In genomic region chr3:98383024-98383790, GRCm38 (mm10) we compare ENCODE assay signal across 8 mouse cellular contexts. TPM values are rescaled to one million over a fixed set of nuclear protein-coding genes. Genes with fewer than 3 reads are reported as not detected.
DNase-seq lines count a peak whose midpoint lies in the region; ATAC-seq and TF ChIP-seq lines count a peak whose summit lies in the region.

No protein-coding gene starts in this region.

- H3K27ac ChIP-seq in kidney, embryonic 16.5 days (ENCODE audit: low read length), result peak overlapping the region; percentile 93
- H3K27ac ChIP-seq in bone marrow macrophage, adult 2 months (ENCODE audit: insufficient read depth, low read depth, low read length), result no peak overlapping the region
- H3K27ac ChIP-seq in forebrain, embryonic 13.5 days, result peak overlapping the region; percentile 91
- no peak overlapping the region for H3K27ac ChIP-seq in liver, embryonic 13.5 days

- H3K9me3 ChIP-seq in kidney, embryonic 16.5 days (ENCODE audit: low read length), result no peaks in the 10 kb centered on the region
- no peaks in the 10 kb centered on the region for H3K9me3 ChIP-seq in forebrain, embryonic 13.5 days (replicated peaks)
- H3K9me3 ChIP-seq in liver, embryonic 13.5 days (replicated peaks), result no peaks in the 10 kb centered on the region

- H3K27me3 ChIP-seq in kidney, embryonic 16.5 days (ENCODE audit: insufficient read depth, low read length), result no peaks in the 10 kb centered on the region
- H3K27me3 ChIP-seq in forebrain, embryonic 13.5 days, result no peaks in the 10 kb centered on the region
- H3K27me3 ChIP-seq in liver, embryonic 13.5 days, result peaks cover 40% of the 10 kb centered on the region

- peaks cover 51% of the 10 kb centered on the region for H3K4me1 ChIP-seq in kidney, embryonic 16.5 days (ENCODE audit: insufficient read depth, low read length)
- H3K4me1 ChIP-seq in bone marrow macrophage, adult 2 months (ENCODE audit: control insufficient read depth, insufficient read depth, low read length), result no peaks in the 10 kb centered on the region; the same call in 1 of the 2 replicates
- H3K4me1 ChIP-seq in forebrain, embryonic 13.5 days, result peaks cover 24% of the 10 kb centered on the region
- peaks cover 5% of the 10 kb centered on the region for H3K4me1 ChIP-seq in liver, embryonic 13.5 days (replicated peaks)

- peak overlapping the region; percentile 93 for H3K9ac ChIP-seq in kidney, embryonic 16.5 days (replicated peaks; ENCODE audit: low read length)
- H3K9ac ChIP-seq in forebrain, embryonic 13.5 days, result peak overlapping the region; percentile 93
- H3K9ac ChIP-seq in liver, embryonic 13.5 days, result peak overlapping the region; percentile 62

- no peak for DNase-seq in kidney, adult 8-10 months
- DNase-seq in liver, embryonic 13.5 days, result no peak
- DNase-seq in ovary, postnatal 14 days (ENCODE audit: low spot score), result no peak
- no peak for DNase-seq in natural killer cell, adult 2 months (ENCODE audit: low spot score in 2 of 2)
- DNase-seq in left cerebral cortex, adult 18-20 months (ENCODE audit: low spot score in 2 of 2), result no peak

- H3K4me3 ChIP-seq in kidney, embryonic 16.5 days (ENCODE audit: low read length), result peak overlapping the region; percentile 93
- peak overlapping the region; percentile 60 for H3K4me3 ChIP-seq in bone marrow macrophage, adult 2 months (ENCODE audit: insufficient read depth, low read length)
- H3K4me3 ChIP-seq in forebrain, embryonic 13.5 days, result peak overlapping the region; percentile 79
- H3K4me3 ChIP-seq in liver, embryonic 13.5 days (replicated peaks), result peak overlapping the region; percentile 61

- peak overlapping the region; percentile 68 for H3K4me2 ChIP-seq in kidney, embryonic 16.5 days (replicated peaks; ENCODE audit: low read depth, low read length)
- peak overlapping the region; percentile 92 for H3K4me2 ChIP-seq in forebrain, embryonic 13.5 days
- H3K4me2 ChIP-seq in liver, embryonic 13.5 days, result peak overlapping the region; percentile 56

- no peaks in the 10 kb centered on the region for H3K36me3 ChIP-seq in kidney, embryonic 16.5 days (ENCODE audit: insufficient read depth, low read length)
- no peaks in the 10 kb centered on the region for H3K36me3 ChIP-seq in forebrain, embryonic 13.5 days (ENCODE audit: poor library complexity, severe bottlenecking)
- H3K36me3 ChIP-seq in liver, embryonic 13.5 days, result no peaks in the 10 kb centered on the region

- TF ChIP-seq CTCF in bone marrow macrophage, adult 2 months (IDR thresholded peaks at IDR 0.05; ENCODE audit: low read depth, low read length), result no peak

- 6% methylated on average over 21 of the region's 21 CpGs for WGBS in kidney, embryonic 16.5 days
- 10% methylated on average over 21 of the region's 21 CpGs for whole genome bisulfite sequencing in forebrain, embryonic 13.5 days
- 9% methylated on average over 21 of the region's 21 CpGs for WGBS in liver, embryonic 13.5 days (ENCODE audit: insufficient replicate concordance)

- no peak for TF ChIP-seq POLR2A in bone marrow macrophage, adult 2 months (IDR thresholded peaks at IDR 0.05; ENCODE audit: borderline replicate concordance, low read depth, low read length)

- peak; percentile 19 for ATAC-seq in kidney, embryonic 16.5 days (ENCODE audit: low FRiP score, low TSS enrichment)
- ATAC-seq in forebrain, embryonic 13.5 days, result peak; percentile 16
- peak; percentile 24; the same call in 1 of the 2 replicates for ATAC-seq in liver, embryonic 13.5 days (ENCODE audit: low read depth)

RNA-seq across cellular contexts. Expression of gene Zfp697, which starts 0.9 kb away (rescaled TPM):
- polyA plus RNA-seq in kidney, embryonic 16.5 days (2015; fragmentation: Nextera tagmentation; extraction: Ambion mirVana), result 16.4 and 17.1 TPM in 2 replicates
- polyA plus RNA-seq in bone marrow macrophage, adult 2 months (2012; ENCODE audit: insufficient read depth, insufficient read length, missing spikeins), result 0.25 TPM in 1 of 2 replicates, not detected in the other
- 12.2 and 14.1 TPM in 2 replicates for polyA plus RNA-seq in forebrain, embryonic 13.5 days (2015; fragmentation: Nextera tagmentation; extraction: Ambion mirVana)
- polyA plus RNA-seq in liver, embryonic 13.5 days (2015; fragmentation: Nextera tagmentation; extraction: Ambion mirVana), result 2.0 and 2.8 TPM in 2 replicates
- total RNA-seq in left cerebral cortex, adult 18-20 months (2021), result 10 to 100 TPM; 29.5 to 30.1 TPM

RNA-seq across cellular contexts. Expression of gene Phgdh, which starts 43.4 kb away (rescaled TPM):
- polyA plus RNA-seq in kidney, embryonic 16.5 days (2015; fragmentation: Nextera tagmentation; extraction: Ambion mirVana), result 541 and 585 TPM in 2 replicates
- polyA plus RNA-seq in bone marrow macrophage, adult 2 months (2012; ENCODE audit: insufficient read depth, insufficient read length, missing spikeins), result 3.3 and 3.8 TPM in 2 replicates
- polyA plus RNA-seq in forebrain, embryonic 13.5 days (2015; fragmentation: Nextera tagmentation; extraction: Ambion mirVana), result 239 and 277 TPM in 2 replicates
- polyA plus RNA-seq in liver, embryonic 13.5 days (2015; fragmentation: Nextera tagmentation; extraction: Ambion mirVana), result 305 and 316 TPM in 2 replicates
- 10 to 100 TPM; 48.5 to 56.6 TPM for total RNA-seq in left cerebral cortex, adult 18-20 months (2021)

Comparison
In these comparisons a context has a peak if more than half of its experiments do, and no peak if none do; other contexts are left out.
1. H3K27ac ChIP-seq: peak in kidney, embryonic 16.5 days (single experiment) and forebrain, embryonic 13.5 days (single experiment); none in bone marrow macrophage, adult 2 months (single experiment) and liver, embryonic 13.5 days (single experiment).
2. RNA of gene Phgdh, which starts 43.4 kb away (polyA plus RNA-seq): 541 to 585 TPM in kidney, embryonic 16.5 days, 305 to 316 TPM in liver, embryonic 13.5 days and 239 to 277 TPM in forebrain, embryonic 13.5 days; 3.3 to 3.8 TPM in bone marrow macrophage, adult 2 months; every median in the first group is over 10 times any median in the second.
3. Peak in every context shown above with its lines, with median percentiles within 50 percentile points of each other: ATAC-seq, H3K4me2 ChIP-seq, H3K4me3 ChIP-seq and H3K9ac ChIP-seq.